Mouse (Mus musculus) macrophage (primary cell): ENCODE results near the gene Olfr1369-ps1. TPM values are rescaled to one million over a fixed set of nuclear protein-coding genes. Genes with fewer than 3 reads are reported as not detected.

Experiments
- H3K27ac ChIP-seq: fragments of 350-480 bp; formaldehyde crosslinking; 2 replicates; pipeline ENCODE4 v1.9.0; 2021
- H3K36me3 ChIP-seq: fragments of 350-480 bp; formaldehyde crosslinking; 2 replicates; pipeline ENCODE4 v1.9.0; 2021; ENCODE audit errors: inconsistent target
- H3K4me3 ChIP-seq: fragments of 350-480 bp; formaldehyde crosslinking; 2 replicates; pipeline ENCODE4 v1.9.0; 2021; ENCODE audit errors: inconsistent target
- H3K79me2 ChIP-seq: fragments of 350-480 bp; formaldehyde crosslinking; 2 replicates; pipeline ENCODE4 v1.9.0; 2021; ENCODE audit errors: inconsistent target
- WGBS: methylation state at CpG from one replicate; pipeline ENCODE4 v1.1.7; 2026; ENCODE audit warnings: inconsistent platforms; ENCODE audit not compliant: missing documents; 5-methylcytosine and 5-hydroxymethylcytosine counted together
- polyA plus RNA-seq: library from polyadenylated mRNA; stranded (reverse); fragments of 250-400 nt; gene quantifications from 3 replicates; pipeline ENCODE4 v1.2.4, GENCODE M21; 2018; ENCODE audit warnings: inconsistent platforms

Olfr1369-ps1 gene
- polyA plus RNA-seq, 1 experiment from 2014 or later: not detected

DNA sequence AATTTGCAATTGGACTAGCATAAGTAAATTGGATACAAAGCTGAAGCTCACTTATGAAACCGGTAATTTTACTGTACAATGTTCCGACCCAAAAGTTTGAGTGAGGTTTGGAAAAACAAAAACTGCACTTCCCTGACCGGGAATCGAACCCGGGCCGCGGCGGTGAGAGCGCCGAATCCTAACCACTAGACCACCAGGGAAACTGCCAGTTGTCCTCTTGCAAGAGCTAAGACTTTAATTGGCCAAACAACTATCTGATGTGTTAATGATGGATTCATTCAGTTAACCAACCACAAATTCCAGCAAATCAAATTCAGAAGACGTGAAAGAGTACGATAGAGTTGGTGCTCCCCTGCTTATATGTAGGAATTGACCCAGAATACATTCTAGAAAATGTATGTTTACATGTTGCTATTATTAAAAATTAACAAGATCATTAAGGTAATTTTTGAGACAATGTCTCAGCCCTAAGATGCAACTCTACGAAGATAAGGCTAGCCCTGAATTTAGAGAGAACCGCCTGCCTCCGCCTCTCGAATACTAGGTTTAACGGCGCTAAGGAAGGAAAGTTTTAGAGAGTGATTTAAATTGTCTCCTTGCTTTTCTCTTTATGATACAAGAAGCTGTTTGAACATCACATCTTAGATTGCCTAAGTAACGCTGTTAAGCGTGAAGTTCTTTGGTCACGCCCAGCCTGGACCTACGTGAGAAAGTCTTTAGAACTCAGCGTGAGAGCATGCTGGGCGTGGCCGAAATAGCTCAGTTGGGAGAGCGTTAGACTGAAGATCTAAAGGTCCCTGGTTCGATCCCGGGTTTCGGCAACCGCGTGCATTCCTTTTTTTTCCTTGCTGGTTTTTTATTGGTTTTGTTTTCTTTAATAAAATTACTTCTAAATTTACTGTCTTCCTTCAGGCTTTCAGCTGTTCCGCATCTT is 49.6 kb downstream of the Olfr1369-ps1 start:
- WGBS: 1% methylated on average over 32 of the region's 32 CpGs
- Histone ChIP-seq H3K79me2 (no peaks in the 10 kb centered on the region), H3K36me3 (no peaks in the 10 kb centered on the region), H3K27ac (no peak overlapping the region), H3K4me3 (peak overlapping the region; percentile 71)

DNA sequence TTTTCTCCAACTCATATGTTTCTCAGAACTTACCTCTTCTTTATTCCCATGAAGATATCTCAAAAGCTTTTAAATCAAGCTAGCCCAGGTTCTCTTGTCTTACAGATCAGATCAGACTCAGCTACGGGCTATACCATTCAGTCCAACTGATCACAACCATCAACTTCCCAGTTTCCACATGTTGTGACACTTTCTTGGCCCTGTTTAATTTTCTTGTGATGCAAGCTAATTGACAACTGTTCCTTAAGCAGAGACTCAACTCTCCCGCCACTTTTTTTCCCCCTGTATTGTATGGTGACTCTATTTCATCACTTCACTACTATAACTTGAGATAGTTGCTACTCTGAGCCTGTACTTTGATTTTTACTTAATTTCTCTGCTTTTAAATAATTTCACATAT is 50.3 kb downstream of the Olfr1369-ps1 start:
- Histone ChIP-seq H3K36me3 (no peaks in the 10 kb centered on the region), H3K4me3 (peak overlapping the region; percentile 71; the same call in 1 of the 2 replicates), H3K27ac (no peak overlapping the region), H3K79me2 (no peaks in the 10 kb centered on the region)
- 25% methylated on average over 2 of the region's 2 CpGs for WGBS

DNA sequence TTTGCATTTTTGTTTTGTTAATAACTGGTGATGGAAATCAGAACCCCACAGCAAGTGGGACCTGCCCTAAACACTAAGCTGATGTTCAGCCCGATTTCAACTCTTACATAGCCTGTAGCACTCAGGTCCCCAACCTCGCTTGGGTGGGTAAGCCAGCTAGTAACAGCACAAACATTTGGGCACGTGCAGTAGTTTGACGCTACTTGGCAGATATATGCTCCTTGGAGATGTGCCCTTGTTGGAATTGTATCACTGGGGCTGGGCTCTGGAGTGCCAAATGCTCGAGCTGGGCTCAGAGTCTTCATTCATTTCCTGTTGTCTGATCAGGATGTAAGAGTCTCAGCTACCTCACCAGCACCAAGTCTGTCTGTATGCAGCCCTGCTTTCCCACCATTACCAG is 51.3 kb downstream of the Olfr1369-ps1 start:
- H3K27ac ChIP-seq: no peak overlapping the region
- no peak overlapping the region for H3K4me3 ChIP-seq
- H3K36me3 ChIP-seq: no peaks in the 10 kb centered on the region
- no peaks in the 10 kb centered on the region for H3K79me2 ChIP-seq
- 89% methylated on average over 5 of the region's 5 CpGs for WGBS

DNA sequence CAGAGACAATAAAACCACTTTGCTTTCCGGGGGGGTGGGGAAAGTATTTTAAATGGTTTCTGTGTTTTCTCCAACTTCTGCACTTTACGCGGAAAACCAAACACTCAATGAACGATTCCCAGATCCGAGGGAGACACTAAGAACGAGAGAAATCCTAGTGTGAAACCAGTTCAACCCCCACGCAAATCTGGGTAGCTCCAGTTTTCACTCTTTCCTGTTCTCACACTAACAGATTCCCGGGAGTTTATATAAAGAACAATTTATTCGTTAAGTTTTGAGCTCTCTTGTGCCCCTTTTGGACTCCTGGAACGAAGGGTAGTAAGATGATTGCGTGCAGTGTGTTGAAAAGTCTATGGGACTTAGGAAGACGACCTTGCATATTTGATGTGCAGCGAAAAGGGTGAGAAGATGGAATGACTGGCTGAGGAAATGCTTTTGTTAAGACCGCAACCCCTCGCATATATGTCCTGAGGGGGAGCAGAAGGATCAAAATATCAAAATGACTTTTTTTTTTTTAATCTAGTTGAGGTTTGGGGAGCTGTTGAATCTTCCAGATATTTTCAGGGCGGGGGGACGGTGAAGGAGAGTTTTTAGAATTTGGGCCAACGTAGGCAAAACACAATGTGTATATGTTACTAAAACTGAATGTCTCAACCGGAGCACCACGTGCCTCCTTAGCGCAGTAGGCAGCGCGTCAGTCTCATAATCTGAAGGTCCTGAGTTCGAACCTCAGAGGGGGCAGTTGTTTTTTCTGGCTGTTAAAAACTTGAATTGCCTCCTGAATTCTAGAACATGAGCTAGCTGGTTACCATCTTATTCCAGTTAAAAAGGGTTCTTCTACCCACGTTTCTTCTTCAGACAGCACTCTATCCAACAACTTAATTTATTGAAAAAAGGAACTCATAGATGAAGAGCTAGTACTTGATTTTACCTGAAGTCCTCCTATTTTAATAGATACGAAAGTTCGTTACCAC is 55.9 kb downstream of the Olfr1369-ps1 start:
- Histone ChIP-seq H3K79me2 (no peaks in the 10 kb centered on the region), H3K36me3 (no peaks in the 10 kb centered on the region), H3K27ac (no peak overlapping the region), H3K4me3 (peak overlapping the region; percentile 63)
- 2% methylated on average over 27 of the region's 27 CpGs for WGBS

DNA sequence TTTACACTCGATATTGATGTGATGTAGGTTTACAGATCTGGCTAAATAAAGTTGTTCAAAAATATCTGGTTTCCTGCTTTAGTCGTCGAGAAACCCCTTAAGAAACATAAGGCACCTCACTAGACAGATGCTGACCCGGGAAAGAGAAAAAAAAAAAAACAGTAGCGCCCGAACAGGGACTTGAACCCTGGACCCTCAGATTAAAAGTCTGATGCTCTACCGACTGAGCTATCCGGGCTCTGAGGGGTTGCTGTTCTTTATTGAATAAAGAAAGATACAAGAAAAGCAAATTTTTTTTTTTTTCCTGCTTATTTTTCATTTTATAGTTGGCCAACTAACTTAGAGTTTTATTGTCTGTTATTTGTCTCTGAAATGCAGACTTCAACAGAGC is 56.6 kb downstream of the Olfr1369-ps1 start:
- Histone ChIP-seq H3K79me2 (no peaks in the 10 kb centered on the region), H3K27ac (no peak overlapping the region), H3K36me3 (no peaks in the 10 kb centered on the region), H3K4me3 (peak overlapping the region; percentile 63)
- WGBS: 3% methylated on average over 8 of the region's 8 CpGs

DNA sequence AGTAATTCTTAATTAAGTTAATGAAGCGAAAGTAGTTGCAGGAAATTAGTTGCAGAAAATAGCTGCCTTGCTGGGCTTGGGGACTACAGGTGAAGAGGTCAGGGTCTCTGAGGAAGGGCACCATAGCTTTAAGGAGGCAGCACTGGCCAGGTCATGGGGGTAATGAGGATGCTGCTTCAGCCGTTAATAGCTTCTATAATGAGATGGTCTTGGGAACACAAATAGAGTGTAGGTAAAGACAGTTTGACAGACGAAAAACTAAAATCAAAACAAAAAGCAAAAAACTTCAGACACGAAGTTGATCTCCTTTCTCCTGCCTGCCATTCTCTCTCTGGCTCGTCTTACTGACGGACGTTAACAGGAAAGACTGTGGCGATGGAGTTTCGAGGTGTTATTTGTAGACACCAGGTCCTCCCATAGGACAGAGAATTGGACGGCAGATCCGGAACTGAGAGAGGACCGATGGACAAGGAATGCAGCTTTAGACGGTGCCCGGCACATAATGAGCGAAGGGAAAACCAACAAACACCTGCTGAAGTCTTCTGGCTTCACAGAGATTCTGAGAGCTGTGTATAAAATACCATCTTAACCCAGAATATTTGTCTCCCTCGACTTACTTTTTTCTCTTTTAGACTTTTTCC is 57.2 kb downstream of the Olfr1369-ps1 start:
- Histone ChIP-seq H3K79me2 (no peaks in the 10 kb centered on the region), H3K4me3 (peak overlapping the region; percentile 63), H3K27ac (no peak overlapping the region), H3K36me3 (no peaks in the 10 kb centered on the region)
- 0% methylated on average over 16 of the region's 16 CpGs for WGBS

Other genes starting within 250 kb of the Olfr1369-ps1 start
- gene Olfr1370, start 36.5 kb upstream of the Olfr1369-ps1 start, polyA plus RNA-seq: not detected in 3 replicates
- not detected in 3 replicates for gene Olfr263, start 18.2 kb downstream of the Olfr1369-ps1 start, polyA plus RNA-seq
- not detected in 3 replicates for gene Olfr1368, start 34.4 kb downstream of the Olfr1369-ps1 start, polyA plus RNA-seq
- gene Trim27, start 68.0 kb downstream of the Olfr1369-ps1 start, polyA plus RNA-seq: 29.7 to 59.8 TPM (median 37.0 TPM) in 3 replicates
- not detected in 3 replicates for gene Gpx5, start 181.2 kb downstream of the Olfr1369-ps1 start, polyA plus RNA-seq
- gene Gpx6, start 200.6 kb downstream of the Olfr1369-ps1 start, polyA plus RNA-seq: not detected in 3 replicates
- gene Olfr1367, start 235.4 kb downstream of the Olfr1369-ps1 start, polyA plus RNA-seq: not detected in 3 replicates